Mouse (Mus musculus) limb, embryonic 12.5 days (tissue): ENCODE results near the gene Fxyd7. TPM values are rescaled to one million over a fixed set of nuclear protein-coding genes. Genes with fewer than 3 reads are reported as not detected.

Experiments
- ATAC-seq: fragments of 200-750 bp; cut with Nextera tagmentation; 2 replicates; pipeline ENCODE4 v1.8.0; 2017; ENCODE audit warnings: low read depth, moderate TSS enrichment; ENCODE audit not compliant: insufficient number of reproducible peaks, insufficient read depth, low FRiP score, low TSS enrichment
- H3K27ac ChIP-seq: fragments of 300-500 bp; sonication (generic); 2 replicates; pipeline ENCODE4 v1.5.1; 2016; ENCODE audit warnings: mild to moderate bottlenecking, moderate library complexity
- H3K27me3 ChIP-seq: fragments of 300-500 bp; sonication (generic); 2 replicates; pipeline ENCODE4 v1.6.1; 2016; ENCODE audit warnings: mild to moderate bottlenecking, moderate library complexity
- H3K36me3 ChIP-seq: fragments of 300-500 bp; sonication (generic); 2 replicates; pipeline ENCODE4 v1.6.1; 2016; ENCODE audit warnings: mild to moderate bottlenecking, moderate library complexity
- H3K4me1 ChIP-seq: fragments of 300-500 bp; sonication (generic); replicated peaks from 2 replicates; pipeline ENCODE4 v1.6.1; 2016
- H3K4me2 ChIP-seq: fragments of 300-500 bp; sonication (generic); 2 replicates; pipeline ENCODE4 v1.6.1; 2016; ENCODE audit warnings: mild to moderate bottlenecking, moderate library complexity
- H3K4me3 ChIP-seq: fragments of 300-500 bp; sonication (generic); replicated peaks from 2 replicates; pipeline ENCODE4 v1.5.1; 2016; ENCODE audit warnings: mild to moderate bottlenecking
- H3K9ac ChIP-seq: fragments of 300-500 bp; sonication (generic); replicated peaks from 2 replicates; pipeline ENCODE4 v1.6.1; 2016; ENCODE audit warnings: mild to moderate bottlenecking, moderate library complexity
- H3K9me3 ChIP-seq: fragments of 300-500 bp; sonication (generic); 2 replicates; pipeline ENCODE4 v1.6.1; 2016; ENCODE audit warnings: mild to moderate bottlenecking, moderate library complexity
- WGBS: fragments of 180-500 bp; shearing (Covaris S2); methylation state at CpG from one replicate; pipeline ENCODE4 v1.1.7; 2016; 5-methylcytosine and 5-hydroxymethylcytosine counted together
- microRNA-seq: library from miRNA; unstranded; fragments of <30 nt; microRNA quantifications from one replicate; pipeline ENCODE4, GENCODE M21; 2017
- polyA plus RNA-seq: library from polyadenylated mRNA; unstranded; fragments of >200 nt; fragmentation: Nextera tagmentation; extraction: Ambion mirVana; gene quantifications from 2 replicates; pipeline ENCODE4 v1.2.1, GENCODE M21; 2016

The Fxyd7 gene
- polyA plus RNA-seq, 1 experiment from 2014 or later, result 10.6 TPM

- Histone ChIP-seq H3K27ac (peak overlapping the region; percentile 4; the same call in 1 of the 2 replicates), H3K4me2 (peak overlapping the region; percentile 23; the same call in 1 of the 2 replicates)
- ATAC-seq, result peak; percentile 47; the same call in 1 of the 2 replicates
These were observed 50.7 kb downstream of the Fxyd7 start for GRCm38 (mm10) chr7:31000505-31001020.

DNA sequence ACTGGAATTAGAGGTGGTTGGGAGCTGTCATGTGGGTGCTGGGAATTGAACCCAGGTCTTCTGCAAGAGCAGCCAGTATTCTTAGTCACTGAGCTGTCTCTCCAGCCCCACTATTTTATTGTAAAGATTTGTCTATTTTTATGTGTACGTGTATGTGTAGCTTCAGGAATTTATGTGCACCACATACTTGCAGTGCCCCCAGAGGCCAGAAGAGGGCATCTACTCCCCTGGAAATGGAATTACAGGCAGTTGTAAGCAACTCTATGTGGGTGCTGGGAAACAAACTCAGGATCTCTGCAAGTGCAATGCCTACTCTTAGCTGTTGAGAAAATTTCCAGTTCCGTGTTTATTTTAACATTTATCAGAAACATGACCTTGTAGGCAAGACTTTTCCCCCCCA, 54.8 kb downstream of the Fxyd7 start:
- ATAC-seq, result no peak
- H3K9me3 ChIP-seq, result peaks cover 9% of the 10 kb centered on the region; the same call in 1 of the 2 replicates
- H3K4me3 ChIP-seq, result no peak overlapping the region
- H3K4me2 ChIP-seq, result no peak overlapping the region
- H3K27ac ChIP-seq, result no peak overlapping the region
- WGBS, result 87% methylated on average over 2 of the region's 2 CpGs
- no peaks in the 10 kb centered on the region for H3K27me3 ChIP-seq
- H3K36me3 ChIP-seq, result no peaks in the 10 kb centered on the region
- H3K4me1 ChIP-seq, result peaks cover 12% of the 10 kb centered on the region
- no peak overlapping the region for H3K9ac ChIP-seq

More at GRCm38 (mm10) chr7:31000505-31001020, 50.7 kb downstream of the Fxyd7 start:
- Histone ChIP-seq H3K4me1 (peaks cover 12% of the 10 kb centered on the region), H3K27me3 (no peaks in the 10 kb centered on the region), H3K4me3 (no peak overlapping the region), H3K36me3 (no peaks in the 10 kb centered on the region), H3K9me3 (peaks cover 9% of the 10 kb centered on the region; the same call in 1 of the 2 replicates), H3K9ac (0 out of 2 replicates have a peak overlapping the region, but pooled peaks have one; percentile 18)
- WGBS, result 18% methylated on average over 7 of the region's 7 CpGs

DNA sequence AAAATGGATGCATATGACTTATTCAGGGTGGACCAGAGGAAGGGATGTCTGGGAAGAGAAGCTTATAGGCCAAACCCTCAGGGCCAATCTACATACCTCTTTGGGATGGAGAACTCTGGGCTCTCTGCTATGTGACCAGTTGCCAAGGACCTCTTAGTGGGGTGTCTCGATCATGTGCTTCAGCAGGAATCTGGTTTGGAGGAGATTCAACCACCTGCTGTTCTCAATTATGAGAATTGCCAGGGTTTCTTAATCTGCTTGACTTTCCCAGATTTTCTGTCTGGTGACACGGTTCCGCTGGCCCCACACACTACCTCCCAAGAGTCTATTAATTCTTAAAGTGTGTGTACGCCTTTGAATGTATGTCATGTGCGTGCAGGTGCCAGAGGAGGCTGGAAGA, 57.3 kb downstream of the Fxyd7 start:
- H3K27me3 ChIP-seq, result no peaks in the 10 kb centered on the region
- no peaks in the 10 kb centered on the region for H3K36me3 ChIP-seq
- no peak for ATAC-seq
- no peak overlapping the region for H3K9ac ChIP-seq
- no peak overlapping the region for H3K27ac ChIP-seq
- H3K4me1 ChIP-seq, result no peaks in the 10 kb centered on the region
- H3K4me3 ChIP-seq, result no peak overlapping the region
- peaks cover 9% of the 10 kb centered on the region; the same call in 1 of the 2 replicates for H3K9me3 ChIP-seq
- 75% methylated on average over 5 of the region's 5 CpGs for WGBS
- H3K4me2 ChIP-seq, result no peak overlapping the region

Small RNAs within 50 kb of the gene (microRNA-seq; reads per million reads assigned to microRNA genes)
- gene Mir7050, result not detected

Other genes starting within 250 kb of the Fxyd7 start
- gene Ffar2, start 227.7 kb downstream of the Fxyd7 start, polyA plus RNA-seq, result not detected in 2 replicates
- not detected in 2 replicates for gene Ffar3, start 195.3 kb downstream of the Fxyd7 start, polyA plus RNA-seq
- gene Ffar1, start 189.9 kb downstream of the Fxyd7 start, polyA plus RNA-seq, result not detected in 2 replicates
- gene Cd22, start 171.1 kb downstream of the Fxyd7 start, polyA plus RNA-seq, result 0.05 and 0.26 TPM in 2 replicates
- gene Mag, start 136.6 kb downstream of the Fxyd7 start, polyA plus RNA-seq, result 0.29 TPM in 1 of 2 replicates, not detected in the other
- gene Hamp2, start 126.8 kb downstream of the Fxyd7 start, polyA plus RNA-seq, result not detected in 2 replicates
- gene Hamp, start 107.4 kb downstream of the Fxyd7 start, polyA plus RNA-seq, result not detected in 2 replicates
- 31.9 and 37.6 TPM in 2 replicates for gene Usf2, start 94.7 kb downstream of the Fxyd7 start, polyA plus RNA-seq
- gene Lsr, start 78.0 kb downstream of the Fxyd7 start, polyA plus RNA-seq, result 32.6 and 33.2 TPM in 2 replicates
- gene Fam187b, start 77.7 kb downstream of the Fxyd7 start, polyA plus RNA-seq, result 1.00 and 1.1 TPM in 2 replicates
- 9.9 and 10.3 TPM in 2 replicates for gene Fxyd5, start 9.0 kb downstream of the Fxyd7 start, polyA plus RNA-seq
- 23.6 and 28.2 TPM in 2 replicates for gene Fxyd1, start 5.7 kb upstream of the Fxyd7 start, polyA plus RNA-seq
- gene Lgi4, start 7.9 kb upstream of the Fxyd7 start, polyA plus RNA-seq, result 0.61 and 0.87 TPM in 2 replicates
- gene Fxyd3, start 25.2 kb upstream of the Fxyd7 start, polyA plus RNA-seq, result 18.3 and 19.2 TPM in 2 replicates
- 2.4 and 3.6 TPM in 2 replicates for gene Hpn, start 63.8 kb upstream of the Fxyd7 start, polyA plus RNA-seq
- 1.4 and 2.0 TPM in 2 replicates for gene Scn1b, start 75.5 kb upstream of the Fxyd7 start, polyA plus RNA-seq
- gene Gramd1a, start 104.4 kb upstream of the Fxyd7 start, polyA plus RNA-seq, result 95.1 and 104 TPM in 2 replicates
- not detected in 2 replicates for gene Scgb2b2, start 239.0 kb upstream of the Fxyd7 start, polyA plus RNA-seq
- not detected in 2 replicates for gene Scgb1b2, start 240.4 kb upstream of the Fxyd7 start, polyA plus RNA-seq